ENCODE assay signal across 8 mouse cellular contexts in genomic region chr12:102439632-102440023, GRCm38 (mm10). TPM values are rescaled to one million over a fixed set of nuclear protein-coding genes. Genes with fewer than 3 reads are reported as not detected.
DNase-seq lines count a peak whose midpoint lies in the region; ATAC-seq and TF ChIP-seq lines count a peak whose summit lies in the region.

Gene Lgmn, minus strand, starts transcription at chr12:102439813.

- no peak for TF ChIP-seq CTCF in CH12.LX (conservative IDR thresholded peaks at IDR 0.05 in 1 of 2, IDR thresholded peaks at IDR 0.05 in 1 of 2; ENCODE audit: low read depth in 2 of 2, low read length in 2 of 2)
- TF ChIP-seq CTCF in heart, postnatal 0 days (IDR thresholded peaks at IDR 0.05; ENCODE audit: low read depth), result no peak
- TF ChIP-seq CTCF in testis, adult 2 months (IDR thresholded peaks at IDR 0.05; ENCODE audit: control insufficient read depth, insufficient read depth, insufficient replicate concordance, low read depth, low read length), result no peak

- in situ Hi-C loops in CH12.LX (cut with MboI; ENCODE audit: low pct_ligation_motif_present, low pct_unique_long_range_greater_than_20kb, low sequenced_read_pairs), result no loop called here

- peak within 1 kb of the TSS; percentile 69 to 74 (median 73) for H3K4me3 ChIP-seq in CH12.LX (replicated peaks in 1 of 3; ENCODE audit: low read depth in 2 of 3, low read length in 2 of 3, poor library complexity in 1 of 3)
- H3K4me3 ChIP-seq in forebrain, embryonic 12.5 days (replicated peaks), result peak within 1 kb of the TSS; percentile 66
- H3K4me3 ChIP-seq in heart, postnatal 0 days (ENCODE audit: low read depth, low read length), result peak within 1 kb of the TSS; percentile 81
- H3K4me3 ChIP-seq in liver, embryonic 16.5 days (ENCODE audit: low read depth, low read length), result peak within 1 kb of the TSS; percentile 67
- H3K4me3 ChIP-seq in neural tube, embryonic 13.5 days, result peak within 1 kb of the TSS; percentile 64
- H3K4me3 ChIP-seq in testis, adult 2 months (ENCODE audit: control insufficient read depth, low read depth, low read length), result peak within 1 kb of the TSS; percentile 87

- peak; percentile 98 for DNase-seq in CH12.LX (ENCODE audit: extremely low read depth)
- DNase-seq in c-Kit-positive CD71-positive TER-119-negative erythroid progenitor cells, embryonic 14.5 days (ENCODE audit: low read depth), result peak; percentile 90
- DNase-seq in heart, postnatal 0 days (ENCODE audit: low spot score), result peak; percentile 98
- DNase-seq in kidney, postnatal 4 days, result peak; percentile 99 to 100

- H3K27me3 ChIP-seq in CH12.LX (replicated peaks), result no peaks in the 10 kb centered on the region
- H3K27me3 ChIP-seq in forebrain, embryonic 12.5 days, result no peaks in the 10 kb centered on the region
- no peaks in the 10 kb centered on the region for H3K27me3 ChIP-seq in heart, postnatal 0 days (ENCODE audit: control insufficient read depth, insufficient read depth, low read length)
- no peaks in the 10 kb centered on the region for H3K27me3 ChIP-seq in liver, embryonic 16.5 days (ENCODE audit: control insufficient read depth, insufficient read depth, low read depth, low read length)
- no peaks in the 10 kb centered on the region for H3K27me3 ChIP-seq in neural tube, embryonic 13.5 days
- no peaks in the 10 kb centered on the region for H3K27me3 ChIP-seq in testis, adult 2 months (ENCODE audit: control insufficient read depth, insufficient read depth, low read length)

- peak; percentile 64 for TF ChIP-seq POLR2A in CH12.LX (IDR thresholded peaks at IDR 0.05; ENCODE audit: low read depth, low read length)
- peak; percentile 57; the same call in 1 of the 2 replicates for TF ChIP-seq POLR2A in testis, adult 2 months (IDR thresholded peaks at IDR 0.05; ENCODE audit: control insufficient read depth, low read depth, low read length)

- dilution Hi-C loops in CH12.LX (cut with MboI; ENCODE audit: extremely low pct_ligation_motif_present, extremely low pct_unique_long_range_greater_than_20kb, low sequenced_read_pairs), result no loop called here

- no peak for TF ChIP-seq RAD21 in CH12.LX (IDR thresholded peaks at IDR 0.05; ENCODE audit: low read depth, low read length)

- WGBS in forebrain, embryonic 12.5 days, result under 1% methylated on average over 28 of the region's 28 CpGs
- WGBS in heart, postnatal 0 days, result under 1% methylated on average over 28 of the region's 28 CpGs
- under 1% methylated on average over 28 of the region's 28 CpGs for WGBS in liver, embryonic 16.5 days (ENCODE audit: insufficient replicate concordance)
- under 1% methylated on average over 28 of the region's 28 CpGs for WGBS in neural tube, embryonic 13.5 days

- peaks cover 8 to 35% of the 10 kb centered on the region in 2 experiments for H3K4me1 ChIP-seq in CH12.LX (ENCODE audit: control insufficient read depth in 1 of 2, insufficient read depth in 2 of 2)
- H3K4me1 ChIP-seq in forebrain, embryonic 12.5 days, result peaks cover 13% of the 10 kb centered on the region
- peaks cover 6% of the 10 kb centered on the region; the same call in 1 of the 2 replicates for H3K4me1 ChIP-seq in heart, postnatal 0 days (ENCODE audit: control insufficient read depth, insufficient read depth)
- H3K4me1 ChIP-seq in liver, embryonic 16.5 days (ENCODE audit: control insufficient read depth, low read depth, low read length), result peaks cover 10% of the 10 kb centered on the region
- H3K4me1 ChIP-seq in neural tube, embryonic 13.5 days (replicated peaks), result peaks cover 24% of the 10 kb centered on the region
- peaks cover 2% of the 10 kb centered on the region for H3K4me1 ChIP-seq in testis, adult 2 months (ENCODE audit: control insufficient read depth, insufficient read depth, low read length)

- H3K9me3 ChIP-seq in CH12.LX (replicated peaks; ENCODE audit: low read length), result no peaks in the 10 kb centered on the region
- no peaks in the 10 kb centered on the region for H3K9me3 ChIP-seq in forebrain, embryonic 12.5 days
- H3K9me3 ChIP-seq in heart, postnatal 0 days (replicated peaks; ENCODE audit: control insufficient read depth, low read length), result no peaks in the 10 kb centered on the region
- H3K9me3 ChIP-seq in liver, embryonic 16.5 days (replicated peaks; ENCODE audit: control insufficient read depth, low read length), result no peaks in the 10 kb centered on the region
- H3K9me3 ChIP-seq in neural tube, embryonic 13.5 days, result no peaks in the 10 kb centered on the region

- ATAC-seq in forebrain, embryonic 12.5 days (ENCODE audit: low FRiP score), result peak; percentile 99
- peak; percentile 98 for ATAC-seq in heart, postnatal 0 days (ENCODE audit: insufficient read depth, low read depth)
- ATAC-seq in liver, embryonic 16.5 days (ENCODE audit: low read depth), result peak; percentile 98
- ATAC-seq in neural tube, embryonic 13.5 days (ENCODE audit: low read depth), result peak; percentile 100

- H3K79me2 ChIP-seq in CH12.LX (replicated peaks; ENCODE audit: control insufficient read depth, extremely low read depth, insufficient read depth, poor library complexity, severe bottlenecking), result peaks cover 9% of the 10 kb centered on the region

- TF ChIP-seq EP300 in CH12.LX (IDR thresholded peaks at IDR 0.05; ENCODE audit: low read length), result no peak
- no peak for TF ChIP-seq EP300 in heart, postnatal 0 days (IDR thresholded peaks at IDR 0.05; ENCODE audit: low read depth)

- H3K9ac ChIP-seq in CH12.LX (ENCODE audit: insufficient read depth, low read depth), result peak within 1 kb of the TSS; percentile 79
- H3K9ac ChIP-seq in forebrain, embryonic 12.5 days, result peak within 1 kb of the TSS; percentile 68
- peak within 1 kb of the TSS; percentile 55 for H3K9ac ChIP-seq in heart, postnatal 0 days (replicated peaks; ENCODE audit: low read depth, low read length)
- peak within 1 kb of the TSS; percentile 53 for H3K9ac ChIP-seq in liver, embryonic 16.5 days (ENCODE audit: low read depth, low read length)
- H3K9ac ChIP-seq in neural tube, embryonic 13.5 days, result peak within 1 kb of the TSS; percentile 74

- H3K27ac ChIP-seq in CH12.LX (ENCODE audit: insufficient read depth, low read depth), result no peak within 1 kb of the TSS
- H3K27ac ChIP-seq in forebrain, embryonic 12.5 days, result 0 out of 2 replicates have a peak within 1 kb of the TSS, but pooled peaks have one; percentile 31
- H3K27ac ChIP-seq in heart, postnatal 0 days (ENCODE audit: low read depth), result peak within 1 kb of the TSS; percentile 79
- peak within 1 kb of the TSS; percentile 14; the same call in 1 of the 2 replicates for H3K27ac ChIP-seq in liver, embryonic 16.5 days (ENCODE audit: low read length)
- peak within 1 kb of the TSS; percentile 65 for H3K27ac ChIP-seq in neural tube, embryonic 13.5 days (replicated peaks)
- peak within 1 kb of the TSS; percentile 50 for H3K27ac ChIP-seq in testis, adult 2 months (ENCODE audit: control insufficient read depth, insufficient read depth, low read depth, low read length)

- H3K36me3 ChIP-seq in CH12.LX (replicated peaks in 1 of 2; ENCODE audit: control insufficient read depth in 1 of 2, insufficient read depth in 1 of 2, low read length in 1 of 2), result no peaks in the 10 kb centered on the region
- no peaks in the 10 kb centered on the region for H3K36me3 ChIP-seq in forebrain, embryonic 12.5 days (replicated peaks)
- H3K36me3 ChIP-seq in heart, postnatal 0 days (replicated peaks; ENCODE audit: control insufficient read depth, insufficient read depth, low read length), result no peaks in the 10 kb centered on the region
- H3K36me3 ChIP-seq in liver, embryonic 16.5 days (ENCODE audit: control insufficient read depth, insufficient read depth), result no peaks in the 10 kb centered on the region
- H3K36me3 ChIP-seq in neural tube, embryonic 13.5 days, result no peaks in the 10 kb centered on the region
- H3K36me3 ChIP-seq in testis, adult 2 months (ENCODE audit: control insufficient read depth, insufficient read depth, low read length), result no peaks in the 10 kb centered on the region

- peak within 1 kb of the TSS; percentile 48 for H3K4me2 ChIP-seq in CH12.LX (ENCODE audit: insufficient read depth, low read depth, poor library complexity, severe bottlenecking)
- peak within 1 kb of the TSS; percentile 69 for H3K4me2 ChIP-seq in forebrain, embryonic 12.5 days
- H3K4me2 ChIP-seq in heart, postnatal 0 days (ENCODE audit: low read depth, low read length), result peak within 1 kb of the TSS; percentile 85
- peak within 1 kb of the TSS; percentile 72 for H3K4me2 ChIP-seq in liver, embryonic 16.5 days (ENCODE audit: low read depth, low read length)
- H3K4me2 ChIP-seq in neural tube, embryonic 13.5 days, result peak within 1 kb of the TSS; percentile 73

TF ChIP-seq in CH12.LX, 34 proteins besides CTCF, POLR2A, EP300 and RAD21 (continues in another document):
- TF ChIP-seq CHD2 (IDR thresholded peaks at IDR 0.05; ENCODE audit: low read length), result peak; percentile 82
- TF ChIP-seq JUN (IDR thresholded peaks at IDR 0.05; ENCODE audit: insufficient read depth, low read depth, low read length), result no peak
- peak; percentile 52 for TF ChIP-seq ELF1 (IDR thresholded peaks at IDR 0.05; ENCODE audit: low read depth, low read length)
- TF ChIP-seq UBTF (IDR thresholded peaks at IDR 0.05; ENCODE audit: low read depth, low read length), result no peak
- TF ChIP-seq PAX5 (IDR thresholded peaks at IDR 0.05; ENCODE audit: low read length), result no peak
- TF ChIP-seq MXI1 (IDR thresholded peaks at IDR 0.05; ENCODE audit: low read depth, low read length), result no peak
- 0 out of 2 replicates have a peak, but pooled peaks have one; percentile 25 for TF ChIP-seq MYC (IDR thresholded peaks at IDR 0.05; ENCODE audit: low read depth, low read length)
- no peak for TF ChIP-seq MEF2A (IDR thresholded peaks at IDR 0.05; ENCODE audit: borderline replicate concordance, low read depth, low read length)
- TF ChIP-seq KAT2A (IDR thresholded peaks at IDR 0.05; ENCODE audit: insufficient replicate concordance, low read length), result no peak
- TF ChIP-seq ZKSCAN1 (IDR thresholded peaks at IDR 0.05; ENCODE audit: borderline replicate concordance, low read depth, low read length), result no peak
- TF ChIP-seq ZMIZ1 (IDR thresholded peaks at IDR 0.05; ENCODE audit: low read depth, low read length), result peak; percentile 70
- no peak for TF ChIP-seq MAFK (IDR thresholded peaks at IDR 0.05; ENCODE audit: insufficient replicate concordance, low read length)
- peak; percentile 33; the same call in 1 of the 2 replicates for TF ChIP-seq HCFC1 (IDR thresholded peaks at IDR 0.05; ENCODE audit: low read depth, low read length)

RNA-seq across cellular contexts. Expression of gene Lgmn, which starts in this region (rescaled TPM):
- total RNA-seq in CH12.LX (2012; rRNA removed) (34.6 and 38.5 TPM in 2 replicates), CH12.LX (2014; rRNA removed) (39.1 and 42.6 TPM in 2 replicates)
- polyA plus RNA-seq in CH12.LX (2012; ENCODE audit: insufficient read length, low read depth), result 41.0 and 49.9 TPM in 2 replicates
- 47.1 and 47.5 TPM in 2 replicates for polyA plus RNA-seq in forebrain, embryonic 12.5 days (2016; fragmentation: Nextera tagmentation; extraction: Ambion mirVana)
- 97.7 and 118 TPM in 2 replicates for total RNA-seq in heart, postnatal 0 days (2014; rRNA removed; ENCODE audit: low replicate concordance)
- 94.0 and 96.0 TPM in 2 replicates for polyA plus RNA-seq in heart, postnatal 0 days (2015; fragmentation: Nextera tagmentation; extraction: Ambion mirVana)
- polyA plus RNA-seq in liver, embryonic 16.5 days (2015; fragmentation: Nextera tagmentation; extraction: Ambion mirVana), result 85.1 and 85.2 TPM in 2 replicates
- polyA plus RNA-seq in neural tube, embryonic 13.5 days (2015; fragmentation: Nextera tagmentation; extraction: Ambion mirVana), result 89.2 and 92.1 TPM in 2 replicates
- 34.9 and 39.5 TPM in 2 replicates for polyA plus RNA-seq in testis, adult 2 months (2012; rRNA removed)
